Mouse (Mus musculus): Measurements from ENCODE around the gene Slc44a1.

Gene Slc44a1

GRCm38 (mm10) chr4:53620104-53620503 is 179.9 kb downstream of the Slc44a1 start:
- peak; percentile 92 for DNase-seq

- DNase-seq = no peak
Measured at GRCm38 (mm10) chr4:53621084-53621483, 180.9 kb downstream of the Slc44a1 start.

GRCm38 (mm10) chr4:53621490-53621889 is 181.3 kb downstream of the Slc44a1 start:
- DNase-seq = no peak

GRCm38 (mm10) chr4:53623711-53624110 is 183.5 kb downstream of the Slc44a1 start:
- no peak for DNase-seq

GRCm38 (mm10) chr4:53624816-53625215 is 184.6 kb downstream of the Slc44a1 start:
- peak; percentile 23 for DNase-seq

GRCm38 (mm10) chr4:53625263-53625662 is 185.1 kb downstream of the Slc44a1 start:
- no peak for DNase-seq

GRCm38 (mm10) chr4:53628924-53629323 is 188.7 kb downstream of the Slc44a1 start:
- DNase-seq = peak; percentile 98

- no peak for DNase-seq
Measured at GRCm38 (mm10) chr4:53630963-53631315, 190.7 kb downstream of the Slc44a1 start.

GRCm38 (mm10) chr4:53631316-53632010 is 191.2 kb downstream of the Slc44a1 start, which contains the start of gene Fsd1l:
Gene Fsd1l (plus strand): TSS chr4:53631471.
- peak; percentile 98 for DNase-seq

GRCm38 (mm10) chr4:53632011-53632349 is 191.8 kb downstream of the Slc44a1 start:
- no peak for DNase-seq

GRCm38 (mm10) chr4:53635336-53635735 is 195.1 kb downstream of the Slc44a1 start:
- DNase-seq = peak; percentile 41

GRCm38 (mm10) chr4:53637269-53637909 is 197.2 kb downstream of the Slc44a1 start:
- DNase-seq = peak; percentile 84

- peak; percentile 97 for DNase-seq
Measured at GRCm38 (mm10) chr4:53638549-53639123, 198.4 kb downstream of the Slc44a1 start.

GRCm38 (mm10) chr4:53658029-53658428 is 217.8 kb downstream of the Slc44a1 start:
- DNase-seq = no peak

- DNase-seq = no peak
Measured at GRCm38 (mm10) chr4:53660711-53661110, 220.5 kb downstream of the Slc44a1 start.

Data from heart, adult 11 months (tissue).